Mouse (Mus musculus) C2C12 (cell line): ENCODE data around the gene Ptprm. TPM values are rescaled to one million over a fixed set of nuclear protein-coding genes. Genes with fewer than 3 reads are reported as not detected.

Experiments
- H3K27me3 ChIP-seq: one replicate; pipeline ENCODE4 v1.6.1; 2011; ENCODE audit not compliant: control insufficient read depth, insufficient read depth, insufficient read length
- H3K36me3 ChIP-seq: one replicate; pipeline ENCODE4 v1.6.1; 2011; ENCODE audit not compliant: control insufficient read depth, insufficient read depth
- H3K4me3 ChIP-seq: one replicate; pipeline ENCODE4 v1.5.1; 2011; ENCODE audit warnings: mild to moderate bottlenecking, control low read depth; ENCODE audit not compliant: poor library complexity, insufficient read depth, severe bottlenecking
- H3K79me2 ChIP-seq: one replicate; pipeline ENCODE4 v1.6.1; 2011; ENCODE audit not compliant: control insufficient read depth, insufficient read depth
- H3K79me3 ChIP-seq: one replicate; pipeline ENCODE4 v1.6.1; 2011; ENCODE audit warnings: low read depth, control low read depth
- H3ac ChIP-seq: one replicate; pipeline ENCODE3; 2011; ENCODE audit warnings: low read depth; ENCODE audit not compliant: control insufficient read depth, insufficient read length
- CEBPB ChIP-seq: IDR thresholded peaks from one replicate; pipeline ENCODE4 v1.6.1; 2011; ENCODE audit warnings: low read depth, mild to moderate bottlenecking, control low read depth, moderate library complexity
- CTCF ChIP-seq: IDR thresholded peaks from one replicate; pipeline ENCODE4 v1.5.1; 2011; ENCODE audit not compliant: control insufficient read depth, insufficient read depth, insufficient read length
- FOSL1 ChIP-seq: IDR thresholded peaks from one replicate; pipeline ENCODE4 v1.8.0; 2011; ENCODE audit warnings: mild to moderate bottlenecking, low read length; ENCODE audit not compliant: poor library complexity, insufficient read depth, severe bottlenecking
- MAX ChIP-seq: IDR thresholded peaks from one replicate; pipeline ENCODE4 v1.6.1; 2011; ENCODE audit warnings: mild to moderate bottlenecking, control low read depth
- MYOD1 ChIP-seq: IDR thresholded peaks from one replicate; pipeline ENCODE4 v1.6.1; 2011; ENCODE audit warnings: low read depth; ENCODE audit not compliant: control insufficient read depth, insufficient read length
- MYOG ChIP-seq: IDR thresholded peaks from one replicate; pipeline ENCODE4 v1.6.1; 2011; ENCODE audit not compliant: control insufficient read depth, insufficient read length; ENCODE audit errors: extremely low read depth
- USF1 ChIP-seq: IDR thresholded peaks from one replicate; pipeline ENCODE4 v1.6.1; 2011; ENCODE audit warnings: low read depth, mild to moderate bottlenecking, control low read depth, moderate library complexity
- polyA plus RNA-seq: library from polyadenylated mRNA; unstranded; fragments of >200 nt; fragmentation: generic; extraction: Trizol; gene quantifications from one replicate; pipeline ENCODE4 v1.2.1, GENCODE M21; 2012; ENCODE audit warnings: missing spikeins

Gene Ptprm
- polyA plus RNA-seq, 1 experiment: 4.4 TPM

GRCm38 (mm10) chr17:66701358-66702184, 652.7 kb downstream of the Ptprm start:
- H3K79me2 ChIP-seq: no peaks in the 10 kb centered on the region
- TF ChIP-seq MYOD1 (no peak), MYOG (no peak), FOSL1 (no peak), USF1 (no peak), CEBPB (no peak), MAX (no peak), CTCF (no peak)
- no peaks in the 10 kb centered on the region for H3K27me3 ChIP-seq

GRCm38 (mm10) chr17:66699896-66700295, 654.4 kb downstream of the Ptprm start:
- no peak overlapping the region for H3ac ChIP-seq
- TF ChIP-seq USF1 (no peak), CTCF (no peak), MAX (no peak), FOSL1 (no peak), MYOG (no peak), CEBPB (no peak), MYOD1 (no peak)
- no peaks in the 10 kb centered on the region for H3K79me3 ChIP-seq
- H3K36me3 ChIP-seq: no peaks in the 10 kb centered on the region
- H3K4me3 ChIP-seq: no peak overlapping the region
- no peaks in the 10 kb centered on the region for H3K27me3 ChIP-seq
- H3K79me2 ChIP-seq: no peaks in the 10 kb centered on the region

More at GRCm38 (mm10) chr17:66701358-66702184, 652.7 kb downstream of the Ptprm start:
- no peak overlapping the region for H3K4me3 ChIP-seq
- H3ac ChIP-seq: no peak overlapping the region
- H3K79me3 ChIP-seq: no peaks in the 10 kb centered on the region
- no peaks in the 10 kb centered on the region for H3K36me3 ChIP-seq

- Histone ChIP-seq H3K4me3 (no peak overlapping the region), H3K36me3 (no peaks in the 10 kb centered on the region), H3K79me2 (no peaks in the 10 kb centered on the region), H3K79me3 (no peaks in the 10 kb centered on the region), H3K27me3 (no peaks in the 10 kb centered on the region), H3ac (no peak overlapping the region)
- TF ChIP-seq FOSL1 (no peak), CEBPB (no peak), MAX (no peak), CTCF (no peak)
Observed at GRCm38 (mm10) chr17:66697650-66698049, 656.6 kb downstream of the Ptprm start.

- no peaks in the 10 kb centered on the region for H3K79me3 ChIP-seq
- H3ac ChIP-seq: no peak overlapping the region
- no peaks in the 10 kb centered on the region for H3K79me2 ChIP-seq
- H3K36me3 ChIP-seq: no peaks in the 10 kb centered on the region
- H3K27me3 ChIP-seq: no peaks in the 10 kb centered on the region
- H3K4me3 ChIP-seq: no peak overlapping the region
- no peak for TF ChIP-seq USF1
- TF ChIP-seq MAX: no peak
- TF ChIP-seq MYOG: no peak
- TF ChIP-seq MYOD1: no peak
- no peak for TF ChIP-seq CEBPB
- no peak for TF ChIP-seq CTCF
- TF ChIP-seq FOSL1: no peak
Observed at GRCm38 (mm10) chr17:66696531-66697172, 657.6 kb downstream of the Ptprm start.

- no peak overlapping the region for H3K4me3 ChIP-seq
- TF ChIP-seq CTCF (no peak), FOSL1 (no peak), MYOG (no peak), MAX (no peak), CEBPB (no peak), MYOD1 (no peak), USF1 (no peak)
- no peaks in the 10 kb centered on the region for H3K36me3 ChIP-seq
- H3K79me3 ChIP-seq: no peaks in the 10 kb centered on the region
- H3K79me2 ChIP-seq: no peaks in the 10 kb centered on the region
- H3K27me3 ChIP-seq: no peaks in the 10 kb centered on the region
- H3ac ChIP-seq: no peak overlapping the region
Observed at GRCm38 (mm10) chr17:66694326-66694725, 659.9 kb downstream of the Ptprm start.
